Mouse (Mus musculus) thymus, adult 2 months (tissue): ENCODE data around the gene Gpr162. TPM values are rescaled to one million over a fixed set of nuclear protein-coding genes. Genes with fewer than 3 reads are reported as not detected.
"Not testable (repeated sequence)": the region's sequence is repeated elsewhere in the genome, so short reads cannot be mapped to it uniquely, and the experiment has no call there.

Source experiments
- DNase-seq: peaks from one replicate; pipeline ENCODE4 v3.0.0; 2021
- H3K27ac ChIP-seq: fragments of 200-500 bp; 2 replicates; pipeline ENCODE4 v1.5.1; 2012; ENCODE audit warnings: low read length, control low read depth; ENCODE audit not compliant: control insufficient read depth, insufficient read depth
- H3K27me3 ChIP-seq: fragments of 200-500 bp; 2 replicates; pipeline ENCODE4 v1.6.1; 2012; ENCODE audit warnings: mild to moderate bottlenecking, low read length, moderate library complexity, mixed read lengths; ENCODE audit not compliant: control insufficient read depth, insufficient read depth
- H3K36me3 ChIP-seq: fragments of 200-500 bp; 2 replicates; pipeline ENCODE4 v1.6.1; 2012; ENCODE audit warnings: mild to moderate bottlenecking, low read length, moderate library complexity; ENCODE audit not compliant: control insufficient read depth, insufficient read depth
- H3K4me1 ChIP-seq: fragments of 200-500 bp; replicated peaks from 2 replicates; pipeline ENCODE4 v1.6.1; 2012; ENCODE audit warnings: low read length; ENCODE audit not compliant: control insufficient read depth, insufficient read depth
- H3K4me3 ChIP-seq: fragments of 200-500 bp; 2 replicates; pipeline ENCODE4 v1.5.1; 2012; ENCODE audit warnings: mild to moderate bottlenecking, low read length, control low read depth, moderate library complexity; ENCODE audit not compliant: control insufficient read depth, insufficient read depth
- CTCF ChIP-seq: fragments of 200-500 bp; IDR thresholded peaks from 2 replicates; pipeline ENCODE4 v1.5.1; 2012; ENCODE audit warnings: mild to moderate bottlenecking, control low read depth, low read length, moderate library complexity, borderline replicate concordance; ENCODE audit not compliant: control insufficient read depth, poor library complexity, insufficient read depth; ENCODE audit errors: extremely low read depth
- POLR2A ChIP-seq: fragments of 200-500 bp; IDR thresholded peaks from 2 replicates; pipeline ENCODE4 v1.6.1; 2012; ENCODE audit warnings: mild to moderate bottlenecking, low read length, control low read depth, moderate library complexity; ENCODE audit not compliant: control insufficient read depth, poor library complexity, insufficient read depth; ENCODE audit errors: extremely low read depth
- WGBS: fragments of 180-500 bp; shearing (Covaris S2); methylation state at CpG from one replicate; pipeline ENCODE4 v1.1.7; 2018; 5-methylcytosine and 5-hydroxymethylcytosine counted together
- polyA plus RNA-seq: library from polyadenylated mRNA; depleted of rRNA; stranded (reverse); fragments of >200 nt; gene quantifications from 2 replicates; pipeline ENCODE4 v1.2.3, GENCODE M21; 2012

Gene Gpr162
- polyA plus RNA-seq, 1 experiment = 136 TPM

GRCm38 (mm10) chr6:124904161-124904981 lies 40.6 kb upstream of the Gpr162 start:
- no peak for TF ChIP-seq POLR2A
- no peak for TF ChIP-seq CTCF
- DNase-seq = peak; percentile 69
- peak overlapping the region; percentile 92 for H3K27ac ChIP-seq
- WGBS = 51% methylated on average over 24 of the region's 24 CpGs
- no peaks in the 10 kb centered on the region for H3K36me3 ChIP-seq
- peaks cover 47% of the 10 kb centered on the region for H3K4me1 ChIP-seq
- H3K27me3 ChIP-seq = no peaks in the 10 kb centered on the region
- H3K4me3 ChIP-seq = peak overlapping the region; percentile 41

GRCm38 (mm10) chr6:124903580-124904151 lies 39.9 kb upstream of the Gpr162 start:
- TF ChIP-seq POLR2A (no peak), CTCF (peak; percentile 97)
- under 1% methylated on average over 23 of the region's 23 CpGs for WGBS
- H3K27me3 ChIP-seq = no peaks in the 10 kb centered on the region
- peak overlapping the region; percentile 41 for H3K4me3 ChIP-seq
- peak; percentile 99 for DNase-seq
- H3K4me1 ChIP-seq = peaks cover 54% of the 10 kb centered on the region
- no peaks in the 10 kb centered on the region for H3K36me3 ChIP-seq
- peak overlapping the region; percentile 95 for H3K27ac ChIP-seq

- TF ChIP-seq CTCF = no peak
- H3K27ac ChIP-seq = peak overlapping the region; percentile 95
- no peak for DNase-seq
- no peaks in the 10 kb centered on the region for H3K27me3 ChIP-seq
- H3K4me3 ChIP-seq = no peak overlapping the region
- H3K36me3 ChIP-seq = no peaks in the 10 kb centered on the region
- peaks cover 60% of the 10 kb centered on the region for H3K4me1 ChIP-seq
Observed at GRCm38 (mm10) chr6:124901851-124902250, 38.1 kb upstream of the Gpr162 start.

GRCm38 (mm10) chr6:124900801-124901480 lies 37.2 kb upstream of the Gpr162 start:
- Histone ChIP-seq H3K36me3 (no peaks in the 10 kb centered on the region), H3K27ac (peak overlapping the region; percentile 95), H3K4me1 (peaks cover 63% of the 10 kb centered on the region), H3K4me3 (0 out of 2 replicates have a peak overlapping the region, but pooled peaks have one; percentile 4), H3K27me3 (no peaks in the 10 kb centered on the region)
- TF ChIP-seq POLR2A = no peak
- TF ChIP-seq CTCF = no peak
- DNase-seq = peak; percentile 41
- WGBS = 21% methylated on average over 10 of the region's 10 CpGs

DNA sequence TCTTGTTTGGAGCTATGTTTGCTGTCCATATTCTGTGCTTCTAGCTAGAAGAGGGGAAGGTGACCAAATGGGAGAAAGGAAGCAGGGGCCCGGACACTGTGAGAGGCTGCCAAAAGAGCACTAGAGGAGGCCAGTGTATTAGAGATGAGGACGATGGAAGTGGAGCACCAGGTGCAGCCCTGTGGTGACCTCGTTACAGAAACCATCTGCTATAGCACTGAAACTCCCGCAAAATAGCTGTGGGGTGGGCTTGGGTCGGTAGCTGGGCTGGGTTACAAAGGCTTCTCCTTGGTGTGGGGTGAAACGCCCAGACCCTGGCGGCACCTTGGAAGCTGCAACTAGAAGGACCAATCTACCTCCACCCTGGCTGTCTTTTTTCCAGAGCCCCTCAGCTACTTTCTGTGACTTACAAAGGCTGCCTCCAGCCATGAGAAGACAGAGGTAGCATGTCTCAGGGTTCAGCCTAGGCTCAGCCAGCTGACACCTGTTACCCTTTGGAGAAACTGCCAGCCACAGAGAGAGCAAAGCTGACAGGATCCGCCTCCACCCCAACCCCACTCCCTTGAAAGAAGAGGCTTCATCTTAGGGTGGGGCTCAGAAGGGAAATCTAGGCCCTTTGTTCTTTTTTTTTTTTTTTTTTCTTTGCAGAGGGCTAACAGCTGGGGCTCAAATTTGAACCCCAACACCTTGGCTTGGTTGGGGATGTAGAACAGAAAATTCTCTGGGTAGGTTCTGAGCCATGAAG lies 36.4 kb upstream of the Gpr162 start:
- peaks cover 65% of the 10 kb centered on the region for H3K4me1 ChIP-seq
- peak overlapping the region; percentile 31 for H3K4me3 ChIP-seq
- 12% methylated on average over 8 of the region's 8 CpGs for WGBS
- no peaks in the 10 kb centered on the region for H3K36me3 ChIP-seq
- no peaks in the 10 kb centered on the region for H3K27me3 ChIP-seq
- TF ChIP-seq POLR2A (0 out of 2 replicates have a peak, but pooled peaks have one; percentile 11), CTCF (no peak)
- DNase-seq = peak; percentile 86
- H3K27ac ChIP-seq = peak overlapping the region; percentile 97

DNA sequence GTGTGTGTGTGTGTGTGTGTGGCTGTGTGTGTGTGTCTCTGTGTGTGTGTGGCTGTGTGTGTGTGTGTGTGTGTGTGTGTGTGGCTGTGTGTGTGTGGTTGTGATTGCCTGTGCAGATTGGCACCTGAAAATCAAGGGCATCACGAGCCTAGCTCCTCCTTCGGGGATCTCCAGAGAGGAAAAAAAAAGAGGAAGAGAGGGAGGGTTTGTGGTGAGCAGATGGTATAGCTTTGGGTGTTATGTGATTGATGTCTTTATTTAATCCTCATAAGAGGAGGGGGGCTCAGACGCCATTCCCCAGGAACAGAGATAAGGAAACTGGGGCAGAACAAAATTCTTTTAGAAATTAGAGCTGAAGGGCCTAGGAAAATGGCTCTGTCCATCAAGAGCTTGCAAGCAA lies 34.6 kb upstream of the Gpr162 start:
- Histone ChIP-seq H3K36me3 (no peaks in the 10 kb centered on the region), H3K4me3 (no peak overlapping the region), H3K27me3 (no peaks in the 10 kb centered on the region), H3K27ac (peak overlapping the region; percentile 97), H3K4me1 (peaks cover 60% of the 10 kb centered on the region)
- no peak for TF ChIP-seq POLR2A
- TF ChIP-seq CTCF = no peak
- WGBS = 2% methylated on average over 3 of the region's 3 CpGs
- peak; percentile 47 for DNase-seq

GRCm38 (mm10) chr6:124894113-124894512 lies 30.3 kb upstream of the Gpr162 start:
- not testable (repeated sequence) for H3K27ac ChIP-seq, DNase-seq, H3K36me3 ChIP-seq, H3K4me3 ChIP-seq, H3K27me3 ChIP-seq
- peaks cover 42% of the 10 kb centered on the region for H3K4me1 ChIP-seq
- WGBS = 98% methylated on average over 2 of the region's 2 CpGs
